ENCODE assay signal across 8 mouse cellular contexts in the genomic region with DNA sequence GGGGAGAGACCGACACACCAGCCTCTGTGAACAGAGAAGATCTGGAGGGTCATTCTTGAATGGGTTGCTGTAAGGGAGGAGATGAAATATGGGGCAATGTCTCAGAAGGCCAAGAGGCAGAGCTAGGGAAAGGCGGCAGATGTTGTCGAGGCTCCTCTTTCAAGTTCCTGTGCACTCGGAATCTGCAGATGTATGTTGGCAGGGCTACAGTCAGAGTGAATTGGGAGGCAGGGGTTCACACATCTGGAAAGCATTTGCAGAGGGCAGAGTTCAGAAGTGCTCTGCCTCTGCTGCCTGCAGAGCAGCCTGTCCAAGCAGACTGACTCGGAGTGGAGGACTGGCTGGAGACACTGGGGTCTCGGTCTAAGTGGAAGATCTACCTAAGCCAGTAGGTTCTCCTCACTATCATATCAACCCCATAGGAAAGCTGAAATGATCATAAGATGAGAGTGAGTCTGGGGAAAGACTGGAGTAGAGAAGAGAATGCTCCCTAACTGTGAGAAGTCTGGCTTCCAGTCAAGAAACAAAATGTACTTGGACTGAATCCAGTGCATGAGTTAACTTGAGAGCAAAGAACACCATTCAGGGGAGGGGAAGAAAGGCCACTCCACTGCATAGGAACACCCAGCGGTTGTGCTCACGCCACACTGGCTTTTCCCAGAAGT.
DNase-seq lines count a peak whose midpoint lies in the region; ATAC-seq and TF ChIP-seq lines count a peak whose summit lies in the region.

No protein-coding gene starts in this region.

- 0 out of 2 replicates have a peak, but pooled peaks have one; percentile 26 for ATAC-seq in forebrain, embryonic 16.5 days
- peak; percentile 95 for ATAC-seq in lung, embryonic 15.5 days (ENCODE audit: borderline replicate concordance, extremely low read depth, low FRiP score, low TSS enrichment)

- no peaks in the 10 kb centered on the region for H3K36me3 ChIP-seq in forebrain, embryonic 16.5 days (ENCODE audit: control insufficient read depth, insufficient read depth)
- H3K36me3 ChIP-seq in lung, embryonic 15.5 days: no peaks in the 10 kb centered on the region
- no peaks in the 10 kb centered on the region for H3K36me3 ChIP-seq in testis, adult 2 months (ENCODE audit: control insufficient read depth, insufficient read depth, low read length)

- no peaks in the 10 kb centered on the region for H3K27me3 ChIP-seq in forebrain, embryonic 16.5 days (replicated peaks; ENCODE audit: control insufficient read depth, insufficient read depth, low read length)
- H3K27me3 ChIP-seq in lung, embryonic 15.5 days: no peaks in the 10 kb centered on the region
- H3K27me3 ChIP-seq in testis, adult 2 months (ENCODE audit: control insufficient read depth, insufficient read depth, low read length): no peaks in the 10 kb centered on the region

- no peak overlapping the region; the same call in 1 of the 2 replicates for H3K27ac ChIP-seq in forebrain, embryonic 16.5 days (ENCODE audit: low read length)
- peak overlapping the region; percentile 96 for H3K27ac ChIP-seq in lung, embryonic 15.5 days
- H3K27ac ChIP-seq in testis, adult 2 months (ENCODE audit: control insufficient read depth, insufficient read depth, low read depth, low read length): peak overlapping the region; percentile 74; the same call in 1 of the 2 replicates

- H3K4me1 ChIP-seq in forebrain, embryonic 16.5 days (replicated peaks; ENCODE audit: control insufficient read depth, insufficient read depth, low read length): peaks cover 6% of the 10 kb centered on the region
- peaks cover 18% of the 10 kb centered on the region for H3K4me1 ChIP-seq in lung, embryonic 15.5 days
- H3K4me1 ChIP-seq in testis, adult 2 months (ENCODE audit: control insufficient read depth, insufficient read depth, low read length): peaks cover 2% of the 10 kb centered on the region; the same call in 1 of the 2 replicates

- no peak for TF ChIP-seq POLR2A in testis, adult 2 months (IDR thresholded peaks at IDR 0.05; ENCODE audit: control insufficient read depth, low read depth, low read length)

- DNase-seq in 3134 (ENCODE audit: extremely low read depth, insufficient read length, low spot score): peak; percentile 10
- peak; percentile 77 for DNase-seq in adrenal gland, adult 2 months
- peak; percentile 60 for DNase-seq in heart, postnatal 25 days (ENCODE audit: low spot score)
- DNase-seq in layer of hippocampus, adult 8-10 months (ENCODE audit: low spot score in 2 of 2): peak; percentile 38 to 47
- no peak for DNase-seq in spleen, postnatal 10 days (ENCODE audit: low spot score in 2 of 2)

- 72% methylated on average over 8 of the region's 8 CpGs for WGBS in forebrain, embryonic 16.5 days
- WGBS in lung, embryonic 15.5 days: 30% methylated on average over 8 of the region's 8 CpGs

- no peaks in the 10 kb centered on the region for H3K9me3 ChIP-seq in forebrain, embryonic 16.5 days (ENCODE audit: control insufficient read depth, low read length)
- H3K9me3 ChIP-seq in lung, embryonic 15.5 days: no peaks in the 10 kb centered on the region

- no peak overlapping the region for H3K4me3 ChIP-seq in forebrain, embryonic 16.5 days (replicated peaks; ENCODE audit: low read length)
- H3K4me3 ChIP-seq in lung, embryonic 15.5 days: no peak overlapping the region
- H3K4me3 ChIP-seq in testis, adult 2 months (ENCODE audit: control insufficient read depth, low read depth, low read length): no peak overlapping the region

- no peak for TF ChIP-seq CTCF in testis, adult 2 months (IDR thresholded peaks at IDR 0.05; ENCODE audit: control insufficient read depth, insufficient read depth, insufficient replicate concordance, low read depth, low read length)

- H3K4me2 ChIP-seq in forebrain, embryonic 16.5 days (ENCODE audit: low read length): no peak overlapping the region
- H3K4me2 ChIP-seq in lung, embryonic 15.5 days: peak overlapping the region; percentile 2; the same call in 1 of the 2 replicates

- intact Hi-C loops in heart, postnatal 25 days (cut with DNase I): no loop called here

- no peak overlapping the region for H3K9ac ChIP-seq in forebrain, embryonic 16.5 days (replicated peaks; ENCODE audit: low read depth, low read length)
- H3K9ac ChIP-seq in lung, embryonic 15.5 days: no peak overlapping the region

Comparison
In these comparisons a context has a peak if more than half of its experiments do, and no peak if none do; other contexts are left out.
1. DNase-seq: peak in 3134 (single experiment), adrenal gland, adult 2 months (single experiment), heart, postnatal 25 days (single experiment) and layer of hippocampus, adult 8-10 months (2 of 2); none in spleen, postnatal 10 days (0 of 2).